Mouse (Mus musculus): ENCODE measurements at regions not wholly inside any gene's neighbourhood (a gene's known extent, or its start where the extent isn't known, plus 50 kb on each side); places are given as distances from the start of the nearest gene placed in this dataset.

- Histone ChIP-seq H3K4me3 (no peak overlapping the region), H3K27me3 (replicated peaks) (no peaks in the 10 kb centered on the region), H3K9ac (no peak overlapping the region), H3K4me1 (no peaks in the 10 kb centered on the region), H3K4me2 (no peak overlapping the region), H3K9me3 (no peaks in the 10 kb centered on the region; the same call in 1 of the 2 replicates), H3K36me3 (no peaks in the 10 kb centered on the region), H3K27ac (replicated peaks) (no peak overlapping the region)
- 83% methylated on average over 3 of the region's 3 CpGs for WGBS
- no peak for ATAC-seq (ENCODE audit: extremely low read depth, insufficient number of reproducible peaks, low FRiP score, low TSS enrichment)
These were observed 429.6 kb downstream of the Pik3r1 start for GRCm38 (mm10) chr13:101338280-101338872.

GRCm38 (mm10) chr13:101318621-101319020 is 449.4 kb downstream of the Pik3r1 start:
- Histone ChIP-seq H3K27me3 (replicated peaks) (no peaks in the 10 kb centered on the region), H3K9me3 (no peaks in the 10 kb centered on the region), H3K9ac (no peak overlapping the region), H3K27ac (replicated peaks) (no peak overlapping the region), H3K4me3 (no peak overlapping the region), H3K4me2 (no peak overlapping the region), H3K36me3 (no peaks in the 10 kb centered on the region), H3K4me1 (peaks cover 14% of the 10 kb centered on the region)
- no peak for ATAC-seq (ENCODE audit: extremely low read depth, insufficient number of reproducible peaks, low FRiP score, low TSS enrichment)
- 70% methylated on average over 4 of the region's 4 CpGs for WGBS

GRCm38 (mm10) chr13:101316336-101316735 is 451.7 kb downstream of the Pik3r1 start:
- no peaks in the 10 kb centered on the region for H3K36me3 ChIP-seq
- H3K9ac ChIP-seq = no peak overlapping the region
- 53% methylated on average over 4 of the region's 4 CpGs for WGBS
- no peak overlapping the region for H3K4me2 ChIP-seq
- H3K4me1 ChIP-seq = peaks cover 22% of the 10 kb centered on the region
- H3K27ac ChIP-seq (replicated peaks) = no peak overlapping the region
- H3K9me3 ChIP-seq = no peaks in the 10 kb centered on the region
- H3K4me3 ChIP-seq = no peak overlapping the region
- no peaks in the 10 kb centered on the region for H3K27me3 ChIP-seq (replicated peaks)
- ATAC-seq (ENCODE audit: extremely low read depth, insufficient number of reproducible peaks, low FRiP score, low TSS enrichment) = no peak

GRCm38 (mm10) chr13:101314040-101314439 is 454.0 kb downstream of the Pik3r1 start:
- H3K27me3 ChIP-seq (replicated peaks) = no peaks in the 10 kb centered on the region
- no peak for ATAC-seq (ENCODE audit: extremely low read depth, insufficient number of reproducible peaks, low FRiP score, low TSS enrichment)
- no peaks in the 10 kb centered on the region for H3K9me3 ChIP-seq
- no peak overlapping the region for H3K4me3 ChIP-seq
- H3K4me2 ChIP-seq = no peak overlapping the region
- no peaks in the 10 kb centered on the region for H3K36me3 ChIP-seq
- H3K4me1 ChIP-seq = peaks cover 27% of the 10 kb centered on the region
- no peak overlapping the region for H3K9ac ChIP-seq
- no peak overlapping the region for H3K27ac ChIP-seq (replicated peaks)

- ATAC-seq (ENCODE audit: extremely low read depth, insufficient number of reproducible peaks, low FRiP score, low TSS enrichment) = no peak
- H3K4me2 ChIP-seq = no peak overlapping the region
- no peaks in the 10 kb centered on the region for H3K36me3 ChIP-seq
- H3K4me3 ChIP-seq = no peak overlapping the region
- H3K27me3 ChIP-seq (replicated peaks) = no peaks in the 10 kb centered on the region
- no peak overlapping the region for H3K27ac ChIP-seq (replicated peaks)
- 59% methylated on average over 3 of the region's 3 CpGs for WGBS
- H3K9ac ChIP-seq = no peak overlapping the region
- peaks cover 20% of the 10 kb centered on the region for H3K4me1 ChIP-seq
- no peaks in the 10 kb centered on the region for H3K9me3 ChIP-seq
These were observed 456.2 kb downstream of the Pik3r1 start for GRCm38 (mm10) chr13:101311634-101312314.

GRCm38 (mm10) chr13:101308724-101309123 is 459.3 kb downstream of the Pik3r1 start:
- no peaks in the 10 kb centered on the region for H3K36me3 ChIP-seq
- 82% methylated on average over 5 of the region's 5 CpGs for WGBS
- H3K9ac ChIP-seq = no peak overlapping the region
- no peak for ATAC-seq (ENCODE audit: extremely low read depth, insufficient number of reproducible peaks, low FRiP score, low TSS enrichment)
- peaks cover 16% of the 10 kb centered on the region for H3K4me1 ChIP-seq
- no peak overlapping the region for H3K4me2 ChIP-seq
- H3K27ac ChIP-seq (replicated peaks) = no peak overlapping the region
- no peaks in the 10 kb centered on the region for H3K27me3 ChIP-seq (replicated peaks)
- H3K9me3 ChIP-seq = no peaks in the 10 kb centered on the region
- no peak overlapping the region for H3K4me3 ChIP-seq

- Histone ChIP-seq H3K4me2 (no peak overlapping the region), H3K9ac (no peak overlapping the region), H3K9me3 (no peaks in the 10 kb centered on the region), H3K27ac (replicated peaks) (no peak overlapping the region), H3K4me1 (peaks cover 4% of the 10 kb centered on the region; the same call in 1 of the 2 replicates), H3K4me3 (no peak overlapping the region), H3K27me3 (replicated peaks) (no peaks in the 10 kb centered on the region), H3K36me3 (no peaks in the 10 kb centered on the region)
- 66% methylated on average over 11 of the region's 11 CpGs for WGBS
- no peak for ATAC-seq (ENCODE audit: extremely low read depth, insufficient number of reproducible peaks, low FRiP score, low TSS enrichment)
These were observed 462.2 kb downstream of the Pik3r1 start for GRCm38 (mm10) chr13:101305695-101306413.

- no peak for ATAC-seq (ENCODE audit: extremely low read depth, insufficient number of reproducible peaks, low FRiP score, low TSS enrichment)
- H3K4me1 ChIP-seq = 0 out of 2 replicates have a peak, but pooled peaks cover 3% of the 10 kb centered on the region
- WGBS = 65% methylated on average over 6 of the region's 6 CpGs
These were observed 463.0 kb downstream of the Pik3r1 start for GRCm38 (mm10) chr13:101305063-101305462.

GRCm38 (mm10) chr13:101301361-101301760 is 466.7 kb downstream of the Pik3r1 start:
- Histone ChIP-seq H3K36me3 (no peaks in the 10 kb centered on the region), H3K9me3 (no peaks in the 10 kb centered on the region), H3K27ac (replicated peaks) (no peak overlapping the region), H3K4me2 (no peak overlapping the region), H3K9ac (no peak overlapping the region), H3K4me1 (0 out of 2 replicates have a peak, but pooled peaks cover 3% of the 10 kb centered on the region), H3K27me3 (replicated peaks) (no peaks in the 10 kb centered on the region), H3K4me3 (no peak overlapping the region)
- WGBS = 81% methylated on average over 2 of the region's 2 CpGs
- no peak for ATAC-seq (ENCODE audit: extremely low read depth, insufficient number of reproducible peaks, low FRiP score, low TSS enrichment)

More at GRCm38 (mm10) chr13:101305063-101305462, 463.0 kb downstream of the Pik3r1 start:
- no peak overlapping the region for H3K4me3 ChIP-seq
- no peaks in the 10 kb centered on the region for H3K36me3 ChIP-seq
- no peaks in the 10 kb centered on the region for H3K9me3 ChIP-seq
- H3K9ac ChIP-seq = no peak overlapping the region
- H3K27me3 ChIP-seq (replicated peaks) = no peaks in the 10 kb centered on the region
- H3K4me2 ChIP-seq = no peak overlapping the region
- H3K27ac ChIP-seq (replicated peaks) = no peak overlapping the region

- WGBS = 79% methylated on average over 4 of the region's 4 CpGs
- ATAC-seq (ENCODE audit: extremely low read depth, insufficient number of reproducible peaks, low FRiP score, low TSS enrichment) = no peak
- Histone ChIP-seq H3K27ac (replicated peaks) (no peak overlapping the region), H3K4me1 (no peaks in the 10 kb centered on the region), H3K9ac (no peak overlapping the region), H3K27me3 (replicated peaks) (no peaks in the 10 kb centered on the region), H3K9me3 (no peaks in the 10 kb centered on the region), H3K4me2 (no peak overlapping the region), H3K36me3 (no peaks in the 10 kb centered on the region), H3K4me3 (no peak overlapping the region)
These were observed 456.2 kb upstream of the Slc30a5 start for GRCm38 (mm10) chr13:101289407-101289806.

- Histone ChIP-seq H3K4me2 (no peak overlapping the region), H3K9ac (no peak overlapping the region), H3K4me3 (no peak overlapping the region), H3K9me3 (no peaks in the 10 kb centered on the region), H3K4me1 (no peaks in the 10 kb centered on the region), H3K36me3 (no peaks in the 10 kb centered on the region), H3K27ac (replicated peaks) (no peak overlapping the region), H3K27me3 (replicated peaks) (no peaks in the 10 kb centered on the region)
- WGBS = 45% methylated on average over 4 of the region's 4 CpGs
- no peak for ATAC-seq (ENCODE audit: extremely low read depth, insufficient number of reproducible peaks, low FRiP score, low TSS enrichment)
These were observed 453.9 kb upstream of the Slc30a5 start for GRCm38 (mm10) chr13:101287131-101287530.
